ENCODE assay signal across 8 mouse cellular contexts in the genomic region with DNA sequence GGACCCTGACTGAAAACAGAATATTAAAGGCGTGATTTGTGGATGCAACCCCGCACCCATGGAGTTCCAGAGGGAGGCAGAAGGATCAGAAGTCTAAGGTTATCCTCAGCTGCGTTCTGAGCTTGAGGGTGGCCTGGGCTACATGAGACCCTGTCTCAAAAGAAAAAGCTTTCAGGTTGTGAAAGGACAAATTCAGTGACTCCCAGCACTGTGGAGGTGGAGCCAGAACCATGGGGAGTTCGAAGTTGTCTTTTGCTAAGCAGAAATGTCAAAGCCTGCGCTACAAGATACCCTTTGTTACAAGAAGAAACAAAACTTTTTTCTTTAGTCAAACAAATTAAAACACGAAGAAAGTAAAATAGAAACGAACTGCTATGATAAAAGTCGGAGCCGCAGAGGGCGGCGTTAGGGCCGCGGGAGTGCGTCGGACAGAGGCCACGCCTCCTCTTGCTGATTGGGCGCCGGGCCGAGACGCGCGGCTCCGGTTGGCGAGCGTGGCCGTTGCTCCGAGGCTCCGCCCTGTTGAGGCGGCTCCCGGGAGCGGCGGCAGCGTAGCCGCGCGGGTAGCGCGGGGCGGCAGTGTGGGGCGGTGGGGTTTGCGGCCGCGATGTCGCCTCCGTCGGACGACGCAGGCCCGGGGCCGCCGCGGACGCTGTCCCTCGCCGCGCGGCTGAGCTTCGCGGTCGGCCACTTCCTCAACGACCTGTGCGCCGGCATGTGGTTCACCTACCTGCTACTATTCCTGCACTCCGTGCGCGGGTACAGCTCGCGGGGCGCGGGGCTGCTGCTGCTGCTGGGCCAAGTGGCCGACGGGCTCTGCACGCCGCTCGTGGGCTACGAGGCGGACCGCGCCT. TPM values are rescaled to one million over a fixed set of nuclear protein-coding genes. Genes with fewer than 3 reads are reported as not detected.
A peak's percentile ranks its signal among the peaks of the same experiment; 100 is the strongest.
DNase-seq lines count a peak whose midpoint lies in the region; ATAC-seq lines count a peak whose summit lies in the region.

Mfsd12 (plus strand) TSS at position 501 of the 854 bp plus-strand sequence.

- intact Hi-C loops in left cerebral cortex, postnatal 36 days (cut with DNase I) = no loop called here

- peak within 1 kb of the TSS; percentile 83 for H3K27ac ChIP-seq in intestine, embryonic 16.5 days (ENCODE audit: low read length)
- peak within 1 kb of the TSS; percentile 84 for H3K27ac ChIP-seq in midbrain, embryonic 10.5 days (replicated peaks)

- no peaks in the 10 kb centered on the region for H3K27me3 ChIP-seq in intestine, embryonic 16.5 days (replicated peaks; ENCODE audit: control insufficient read depth, insufficient read depth, low read length)
- peaks cover 48% of the 10 kb centered on the region for H3K27me3 ChIP-seq in midbrain, embryonic 10.5 days (ENCODE audit: low read depth, poor library complexity, severe bottlenecking)

- H3K36me3 ChIP-seq in intestine, embryonic 16.5 days (ENCODE audit: control insufficient read depth, insufficient read depth, low read length) = peaks cover 7% of the 10 kb centered on the region; the same call in 1 of the 2 replicates
- H3K36me3 ChIP-seq in midbrain, embryonic 10.5 days = peaks cover 12% of the 10 kb centered on the region

- no peaks in the 10 kb centered on the region for H3K9me3 ChIP-seq in intestine, embryonic 16.5 days (ENCODE audit: control insufficient read depth, low read length)
- no peaks in the 10 kb centered on the region for H3K9me3 ChIP-seq in midbrain, embryonic 10.5 days (replicated peaks)

- 2% methylated on average over 73 of the region's 79 CpGs for WGBS in intestine, embryonic 16.5 days
- 2% methylated on average over 79 of the region's 79 CpGs for WGBS in midbrain, embryonic 10.5 days

- peak within 1 kb of the TSS; percentile 96 for H3K4me2 ChIP-seq in intestine, embryonic 16.5 days (ENCODE audit: low read depth, low read length)

- peak; percentile 95 for DNase-seq in adrenal gland, postnatal 10 days
- DNase-seq in embryo, embryonic 9.5 days (ENCODE audit: extremely low spot score) = peak; percentile 85
- DNase-seq in gastrocnemius, postnatal 4 days (ENCODE audit: low spot score in 2 of 2) = peak; percentile 90 to 94
- DNase-seq in left cerebral cortex, postnatal 36 days (ENCODE audit: low spot score in 2 of 2) = peak; percentile 88 to 93
- DNase-seq in midbrain, embryonic 10.5 days (ENCODE audit: low spot score) = peak; percentile 87
- peak; percentile 84 for DNase-seq in right cerebral cortex, postnatal 36 days (ENCODE audit: low spot score in 2 of 2)
- peak; percentile 88 to 90 for DNase-seq in urinary bladder, postnatal 4 days (ENCODE audit: low spot score in 2 of 2)

- peak within 1 kb of the TSS; percentile 83 for H3K4me3 ChIP-seq in intestine, embryonic 16.5 days (ENCODE audit: low read length)
- H3K4me3 ChIP-seq in midbrain, embryonic 10.5 days = peak within 1 kb of the TSS; percentile 78

- peak within 1 kb of the TSS; percentile 94 for H3K9ac ChIP-seq in intestine, embryonic 16.5 days (ENCODE audit: low read depth, low read length)

- H3K4me1 ChIP-seq in intestine, embryonic 16.5 days (ENCODE audit: control insufficient read depth, insufficient read depth, low read length) = peaks cover 47% of the 10 kb centered on the region
- H3K4me1 ChIP-seq in midbrain, embryonic 10.5 days = peaks cover 72% of the 10 kb centered on the region

- peak; percentile 80 for ATAC-seq in intestine, embryonic 16.5 days

RNA-seq across cellular contexts. Expression of gene Mfsd12, which starts in this region (rescaled TPM):
- 10 to 100 TPM; 17.8 to 22.8 TPM for total RNA-seq in adrenal gland, postnatal 10 days (2021)
- total RNA-seq in gastrocnemius, postnatal 4 days (2021) = 1 to 10 TPM; 8.6 to 9.9 TPM
- polyA plus RNA-seq in intestine, embryonic 16.5 days (2015; fragmentation: Nextera tagmentation; extraction: Ambion mirVana) = 21.6 and 32.4 TPM in 2 replicates
- 10 to 100 TPM; 39.6 to 40.9 TPM for total RNA-seq in left cerebral cortex, postnatal 36 days (2021)
- polyA plus RNA-seq in midbrain, embryonic 10.5 days (2016; fragmentation: Nextera tagmentation; extraction: Ambion mirVana) = 9.3 and 10.6 TPM in 2 replicates

Comparison
In these comparisons a context has a peak if more than half of its experiments do, and no peak if none do; other contexts are left out.
1. Peak in every context shown above with its lines: DNase-seq, ATAC-seq, H3K4me3 ChIP-seq and H3K27ac ChIP-seq.